27 mouse cellular contexts compared by ENCODE assay signal in genomic region chr6:128900796-128901552, GRCm38 (mm10). TPM values are rescaled to one million over a fixed set of nuclear protein-coding genes. Genes with fewer than 3 reads are reported as not detected.
"Had no signal": no experiment of that assay in that cellular context is flagged by ENCODE, and none has a peak within 500 bp of the region (broad histone marks: within the 10 kb centered on the region; RNA-seq: fewer than 3 reads in every experiment).

No protein-coding gene starts in this region.

RNA-seq across cellular contexts. Expression of gene BC035044, which starts 10.0 kb away (rescaled TPM):
- total RNA-seq: gastrocnemius, adult 18-20 months; gastrocnemius, adult 8-10 months; gastrocnemius, postnatal 36 days had no signal

RNA-seq across cellular contexts. Expression of gene Clec2i, which starts 13.6 kb away (rescaled TPM):
- total RNA-seq: gastrocnemius, adult 18-20 months; gastrocnemius, adult 8-10 months; gastrocnemius, postnatal 14 days; heart, postnatal 4 days; layer of hippocampus, adult 2 months; layer of hippocampus, postnatal 10 days; layer of hippocampus, postnatal 25 days; left cerebral cortex, adult 2 months; left cerebral cortex, postnatal 36 days had no signal
- polyA plus RNA-seq: heart, embryonic 10.5 days; heart, embryonic 12.5 days; hindbrain, embryonic 12.5 days; hindbrain, embryonic 14.5 days; hindbrain, embryonic 16.5 days; kidney, embryonic 16.5 days; limb, embryonic 10.5 days; limb, embryonic 15.5 days; liver, embryonic 12.5 days had no signal

RNA-seq across cellular contexts. Expression of gene Clec2g, which starts 33.2 kb away (rescaled TPM):
- total RNA-seq: layer of hippocampus, postnatal 10 days; liver, adult 2 months had no signal
- polyA plus RNA-seq: gonadal fat pad, adult 2 months; heart, embryonic 10.5 days; heart, embryonic 12.5 days; heart, embryonic 14.5 days; heart, embryonic 16.5 days; hindbrain, embryonic 12.5 days; hindbrain, embryonic 14.5 days; hindbrain, embryonic 16.5 days; intestine, embryonic 15.5 days; intestine, postnatal 0 days; kidney, embryonic 14.5 days; kidney, embryonic 16.5 days; limb, embryonic 10.5 days; limb, embryonic 13.5 days; liver, adult 2 months; liver, embryonic 12.5 days had no signal
